Mouse (Mus musculus): ENCODE results near the gene Mt2. TPM values are rescaled to one million over a fixed set of nuclear protein-coding genes. Genes with fewer than 3 reads are reported as not detected.

Mt2 gene
- total and polyA plus RNA-seq, 2 experiments from 2014 or later = 110 to 202 TPM

GRCm38 (mm10) chr8:94186542-94186941 lies 14.1 kb downstream of the Mt2 start:
- TF ChIP-seq CTCF (IDR thresholded peaks at IDR 0.05; ENCODE audit: low read depth) = peak; percentile 81
- H3K27ac ChIP-seq = no peak overlapping the region
- H3K9me3 ChIP-seq (ENCODE audit: low read length) = no peaks in the 10 kb centered on the region
- H3K4me3 ChIP-seq (ENCODE audit: low read length) = peak overlapping the region; percentile 7; the same call in 1 of the 2 replicates
- H3K4me1 ChIP-seq (ENCODE audit: insufficient read depth, low read length) = peaks cover 5% of the 10 kb centered on the region; the same call in 1 of the 2 replicates
- H3K4me2 ChIP-seq (ENCODE audit: low read depth, low read length) = peak overlapping the region; percentile 36
- peaks cover 12% of the 10 kb centered on the region; the same call in 1 of the 2 replicates for H3K27me3 ChIP-seq (ENCODE audit: insufficient read depth, low read length)
- WGBS = 10% methylated on average over 17 of the region's 17 CpGs
- H3K9ac ChIP-seq (replicated peaks; ENCODE audit: low read length) = no peak overlapping the region
- DNase-seq (ENCODE audit: low spot score) = peak; percentile 83
- H3K36me3 ChIP-seq (ENCODE audit: insufficient read depth, low read length) = no peaks in the 10 kb centered on the region
- ATAC-seq = peak; percentile 37

- ATAC-seq (no peak), DNase-seq (ENCODE audit: low spot score) (no peak)
- Histone ChIP-seq H3K27ac (no peak overlapping the region; the same call in 1 of the 2 replicates), H3K9me3 (ENCODE audit: low read length) (no peaks in the 10 kb centered on the region), H3K4me2 (ENCODE audit: low read depth, low read length) (no peak overlapping the region), H3K4me3 (ENCODE audit: low read length) (no peak overlapping the region), H3K27me3 (ENCODE audit: insufficient read depth, low read length) (peaks cover 12% of the 10 kb centered on the region; the same call in 1 of the 2 replicates), H3K36me3 (ENCODE audit: insufficient read depth, low read length) (no peaks in the 10 kb centered on the region), H3K4me1 (ENCODE audit: insufficient read depth, low read length) (peaks cover 5% of the 10 kb centered on the region; the same call in 1 of the 2 replicates), H3K9ac (replicated peaks; ENCODE audit: low read length) (0 out of 2 replicates have a peak overlapping the region, but pooled peaks have one; percentile 30)
- WGBS = 39% methylated on average over 21 of the region's 21 CpGs
- TF ChIP-seq CTCF (IDR thresholded peaks at IDR 0.05; ENCODE audit: low read depth) = no peak
Observed at GRCm38 (mm10) chr8:94187290-94188002, 15.0 kb downstream of the Mt2 start.

- H3K27me3 ChIP-seq (ENCODE audit: insufficient read depth, low read length) = 0 out of 2 replicates have a peak, but pooled peaks cover under 1% of the 10 kb centered on the region
- no peak for TF ChIP-seq CTCF (IDR thresholded peaks at IDR 0.05; ENCODE audit: low read depth)
- no peak overlapping the region for H3K4me3 ChIP-seq (ENCODE audit: low read length)
- H3K27ac ChIP-seq = peak overlapping the region; percentile 59
- peak; percentile 88 for DNase-seq (ENCODE audit: low spot score)
- peak; percentile 87 for ATAC-seq
- no peaks in the 10 kb centered on the region for H3K36me3 ChIP-seq (ENCODE audit: insufficient read depth, low read length)
- H3K9me3 ChIP-seq (ENCODE audit: low read length) = no peaks in the 10 kb centered on the region
- 34% methylated on average over 13 of the region's 13 CpGs for WGBS
- H3K9ac ChIP-seq (replicated peaks; ENCODE audit: low read length) = no peak overlapping the region
- no peaks in the 10 kb centered on the region; the same call in 1 of the 2 replicates for H3K4me1 ChIP-seq (ENCODE audit: insufficient read depth, low read length)
- H3K4me2 ChIP-seq (ENCODE audit: low read depth, low read length) = no peak overlapping the region
Observed at GRCm38 (mm10) chr8:94189275-94190031, 17.0 kb downstream of the Mt2 start.

- no peak overlapping the region for H3K9ac ChIP-seq (replicated peaks; ENCODE audit: low read length)
- 33% methylated on average over 21 of the region's 21 CpGs for WGBS
- H3K36me3 ChIP-seq (ENCODE audit: insufficient read depth, low read length) = no peaks in the 10 kb centered on the region
- H3K27me3 ChIP-seq (ENCODE audit: insufficient read depth, low read length) = no peaks in the 10 kb centered on the region
- H3K4me1 ChIP-seq (ENCODE audit: insufficient read depth, low read length) = no peaks in the 10 kb centered on the region; the same call in 1 of the 2 replicates
- DNase-seq (ENCODE audit: low spot score) (peak; percentile 51), ATAC-seq (no peak)
- H3K4me2 ChIP-seq (ENCODE audit: low read depth, low read length) = peak overlapping the region; percentile 48
- H3K27ac ChIP-seq = no peak overlapping the region
- no peaks in the 10 kb centered on the region for H3K9me3 ChIP-seq (ENCODE audit: low read length)
- TF ChIP-seq CTCF (IDR thresholded peaks at IDR 0.05; ENCODE audit: low read depth) = no peak
- H3K4me3 ChIP-seq (ENCODE audit: low read length) = peak overlapping the region; percentile 14; the same call in 1 of the 2 replicates
Observed at GRCm38 (mm10) chr8:94191101-94191691, 18.7 kb downstream of the Mt2 start.

- DNase-seq (ENCODE audit: low spot score) = no peak
- Histone ChIP-seq H3K27me3 (ENCODE audit: insufficient read depth, low read length) (no peaks in the 10 kb centered on the region), H3K4me1 (ENCODE audit: insufficient read depth, low read length) (no peaks in the 10 kb centered on the region), H3K4me2 (ENCODE audit: low read depth, low read length) (no peak overlapping the region), H3K9me3 (ENCODE audit: low read length) (no peaks in the 10 kb centered on the region), H3K9ac (replicated peaks; ENCODE audit: low read length) (no peak overlapping the region), H3K4me3 (ENCODE audit: low read length) (no peak overlapping the region), H3K27ac (no peak overlapping the region), H3K36me3 (ENCODE audit: insufficient read depth, low read length) (no peaks in the 10 kb centered on the region)
- no peak for TF ChIP-seq CTCF (IDR thresholded peaks at IDR 0.05; ENCODE audit: low read depth)
- ATAC-seq = no peak
- 60% methylated on average over 1 of the region's 1 CpGs for WGBS
Observed at GRCm38 (mm10) chr8:94192926-94193325, 20.5 kb downstream of the Mt2 start.

GRCm38 (mm10) chr8:94194591-94195223 lies 22.2 kb downstream of the Mt2 start:
- Histone ChIP-seq H3K27me3 (ENCODE audit: insufficient read depth, low read length) (no peaks in the 10 kb centered on the region), H3K36me3 (ENCODE audit: insufficient read depth, low read length) (no peaks in the 10 kb centered on the region), H3K9ac (replicated peaks; ENCODE audit: low read length) (no peak overlapping the region), H3K4me3 (ENCODE audit: low read length) (no peak overlapping the region), H3K9me3 (ENCODE audit: low read length) (no peaks in the 10 kb centered on the region), H3K4me1 (ENCODE audit: insufficient read depth, low read length) (no peaks in the 10 kb centered on the region), H3K27ac (no peak overlapping the region), H3K4me2 (ENCODE audit: low read depth, low read length) (no peak overlapping the region)
- ATAC-seq = no peak
- TF ChIP-seq CTCF (IDR thresholded peaks at IDR 0.05; ENCODE audit: low read depth) = no peak
- DNase-seq (ENCODE audit: low spot score) = no peak
- 87% methylated on average over 7 of the region's 7 CpGs for WGBS
